Mouse (Mus musculus) activated CD4-positive, CD25-positive, alpha-beta regulatory T cell, adult 4 months (primary cell): ENCODE measurements around the gene Sos1. TPM values are rescaled to one million over a fixed set of nuclear protein-coding genes. Genes with fewer than 3 reads are reported as not detected.
A peak's percentile ranks its signal among the peaks of the same experiment; 100 is the strongest.

Experiments
- ATAC-seq: one replicate; pipeline ENCODE4 v1.8.0; 2017
- polyA plus RNA-seq, 2 experiments: library from polyadenylated mRNA; unstranded; fragments of 100-300 nt; shearing (Covaris generic); gene quantifications; one replicate each; pipeline ENCODE4 v1.2.1; 2017

Gene Sos1
- polyA plus RNA-seq, 2 experiments from 2014 or later, result 4.7 to 5.4 TPM

- ATAC-seq, result no peak
Observed at GRCm38 (mm10) chr17:80493891-80494290, 13.6 kb upstream of the Sos1 start.

GRCm38 (mm10) chr17:80492811-80493210 lies 12.6 kb upstream of the Sos1 start:
- no peak for ATAC-seq

- no peak for ATAC-seq
Observed at GRCm38 (mm10) chr17:80492274-80492673, 12.0 kb upstream of the Sos1 start.

- no peak for ATAC-seq
Observed at GRCm38 (mm10) chr17:80490166-80490565, 9.9 kb upstream of the Sos1 start.

- no peak for ATAC-seq
Observed at GRCm38 (mm10) chr17:80488918-80489317, 8.7 kb upstream of the Sos1 start.

- no peak for ATAC-seq
Observed at GRCm38 (mm10) chr17:80485160-80485559, 4.9 kb upstream of the Sos1 start.

GRCm38 (mm10) chr17:80480855-80481224 lies 587 bp upstream of the Sos1 start:
- no peak for ATAC-seq

GRCm38 (mm10) chr17:80479295-80480030 lies 790 bp downstream of the Sos1 start:
- ATAC-seq, result peak; percentile 16

GRCm38 (mm10) chr17:80477679-80478078 lies 2.6 kb downstream of the Sos1 start:
- no peak for ATAC-seq

- ATAC-seq, result no peak
Observed at GRCm38 (mm10) chr17:80476496-80476895, 3.8 kb downstream of the Sos1 start.

GRCm38 (mm10) chr17:80471056-80471802 lies 9.0 kb downstream of the Sos1 start:
- ATAC-seq, result no peak

GRCm38 (mm10) chr17:80468417-80468894 lies 11.8 kb downstream of the Sos1 start:
- ATAC-seq, result peak; percentile 81

GRCm38 (mm10) chr17:80460258-80460657 lies 20.0 kb downstream of the Sos1 start:
- no peak for ATAC-seq

- peak; percentile 71 for ATAC-seq
Observed at GRCm38 (mm10) chr17:80455648-80456047, 24.6 kb downstream of the Sos1 start.

- no peak for ATAC-seq
Observed at GRCm38 (mm10) chr17:80450426-80451030, 29.7 kb downstream of the Sos1 start.

GRCm38 (mm10) chr17:80446470-80446869 lies 33.8 kb downstream of the Sos1 start:
- ATAC-seq, result no peak

- no peak for ATAC-seq
Observed at GRCm38 (mm10) chr17:80445433-80445832, 34.8 kb downstream of the Sos1 start.

GRCm38 (mm10) chr17:80435680-80436079 lies 44.6 kb downstream of the Sos1 start:
- no peak for ATAC-seq

GRCm38 (mm10) chr17:80434430-80434829 lies 45.8 kb downstream of the Sos1 start:
- ATAC-seq, result no peak

GRCm38 (mm10) chr17:80431997-80432396 lies 48.3 kb downstream of the Sos1 start:
- no peak for ATAC-seq

GRCm38 (mm10) chr17:80427966-80428365 lies 52.3 kb downstream of the Sos1 start:
- no peak for ATAC-seq

- no peak for ATAC-seq
Observed at GRCm38 (mm10) chr17:80426901-80427300, 53.4 kb downstream of the Sos1 start.

- ATAC-seq, result no peak
Observed at GRCm38 (mm10) chr17:80426171-80426570, 54.1 kb downstream of the Sos1 start.

GRCm38 (mm10) chr17:80420998-80421397 lies 59.3 kb downstream of the Sos1 start:
- no peak for ATAC-seq
